Mouse (Mus musculus) liver, embryonic 11.5 days (tissue): ENCODE measurements around the gene Chmp2a. TPM values are rescaled to one million over a fixed set of nuclear protein-coding genes. Genes with fewer than 3 reads are reported as not detected.

ENCODE experiments used
- ATAC-seq: fragments of 200-750 bp; cut with Nextera tagmentation; replicated peaks from 2 replicates; pipeline ENCODE4 v1.8.0; 2017; ENCODE audit warnings: moderate number of reproducible peaks, mild to moderate bottlenecking, moderate TSS enrichment, moderate library complexity; ENCODE audit not compliant: low FRiP score
- DNase-seq: peaks from one replicate; pipeline ENCODE4 v3.0.0-alpha.2; 2017; ENCODE audit warnings: low spot score
- H3K27ac ChIP-seq: fragments of 300-500 bp; sonication (generic); 2 replicates; pipeline ENCODE4 v1.5.1; 2014; ENCODE audit warnings: mild to moderate bottlenecking, low read depth, low read length, control low read depth
- H3K27me3 ChIP-seq: fragments of 300-500 bp; sonication (generic); replicated peaks from 2 replicates; pipeline ENCODE4 v1.6.1; 2014; ENCODE audit warnings: low read length, mixed read lengths; ENCODE audit not compliant: control insufficient read depth, insufficient read depth
- H3K36me3 ChIP-seq: fragments of 300-500 bp; sonication (generic); 2 replicates; pipeline ENCODE4 v1.6.1; 2014; ENCODE audit warnings: mild to moderate bottlenecking, low read length, moderate library complexity, mixed read lengths; ENCODE audit not compliant: control insufficient read depth, insufficient read depth
- H3K4me1 ChIP-seq: fragments of 300-500 bp; sonication (generic); replicated peaks from 2 replicates; pipeline ENCODE4 v1.6.1; 2014; ENCODE audit warnings: low read length, mixed read lengths; ENCODE audit not compliant: control insufficient read depth, insufficient read depth
- H3K4me2 ChIP-seq: fragments of 300-500 bp; sonication (generic); 2 replicates; pipeline ENCODE4 v1.6.1; 2014; ENCODE audit warnings: mild to moderate bottlenecking, control low read depth, moderate library complexity
- H3K4me3 ChIP-seq: fragments of 300-500 bp; sonication (generic); 2 replicates; pipeline ENCODE4 v1.5.1; 2014; ENCODE audit warnings: low read depth, low read length, control low read depth
- H3K9ac ChIP-seq: fragments of 300-500 bp; sonication (generic); 2 replicates; pipeline ENCODE4 v1.6.1; 2014; ENCODE audit warnings: low read depth, low read length, control low read depth
- H3K9me3 ChIP-seq: fragments of 300-500 bp; sonication (generic); 2 replicates; pipeline ENCODE4 v1.6.1; 2016; ENCODE audit warnings: low read length, inconsistent platforms, mixed read lengths; ENCODE audit not compliant: control insufficient read depth
- WGBS: fragments of 180-500 bp; shearing (Covaris S2); extraction: QIAGEN DNeasy Blood & Tissue Kit; methylation state at CpG from one replicate; pipeline ENCODE4 v1.1.7; 2014; 5-methylcytosine and 5-hydroxymethylcytosine counted together
- polyA plus RNA-seq: library from polyadenylated mRNA; unstranded; fragments of >200 nt; fragmentation: Nextera tagmentation; extraction: Ambion mirVana; gene quantifications from 2 replicates; pipeline ENCODE4 v1.2.1, GENCODE M21; 2014

Gene Chmp2a
- polyA plus RNA-seq, 1 experiment from 2014 or later, result 134 TPM

DNA sequence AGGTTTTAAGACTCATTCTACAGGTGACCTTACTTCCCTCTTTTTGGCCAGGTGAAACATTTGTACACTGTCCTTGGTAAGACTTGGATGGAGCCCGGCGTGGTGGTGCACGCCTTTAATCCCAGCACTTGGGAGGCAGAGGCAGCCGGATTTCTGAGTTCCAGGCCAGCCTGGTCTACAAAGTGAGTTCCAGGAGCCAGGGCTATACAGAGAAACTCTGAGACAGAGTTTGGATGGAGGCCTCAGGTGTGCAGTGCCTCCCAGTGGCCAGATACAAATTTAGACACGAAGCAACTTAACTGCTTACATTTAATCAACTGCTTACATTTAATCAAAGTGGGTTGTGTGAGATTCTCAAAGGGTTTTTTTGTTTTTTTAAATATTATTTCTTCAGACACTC is 3.5 kb downstream of the Chmp2a start:
- peaks cover 73% of the 10 kb centered on the region for H3K36me3 ChIP-seq
- DNase-seq, result no peak
- H3K9ac ChIP-seq, result no peak overlapping the region
- WGBS, result 83% methylated on average over 5 of the region's 5 CpGs
- H3K4me2 ChIP-seq, result no peak overlapping the region
- peaks cover 22% of the 10 kb centered on the region for H3K4me1 ChIP-seq
- no peak overlapping the region for H3K4me3 ChIP-seq
- no peaks in the 10 kb centered on the region for H3K27me3 ChIP-seq
- no peaks in the 10 kb centered on the region for H3K9me3 ChIP-seq
- ATAC-seq, result no peak
- H3K27ac ChIP-seq, result no peak overlapping the region

DNA sequence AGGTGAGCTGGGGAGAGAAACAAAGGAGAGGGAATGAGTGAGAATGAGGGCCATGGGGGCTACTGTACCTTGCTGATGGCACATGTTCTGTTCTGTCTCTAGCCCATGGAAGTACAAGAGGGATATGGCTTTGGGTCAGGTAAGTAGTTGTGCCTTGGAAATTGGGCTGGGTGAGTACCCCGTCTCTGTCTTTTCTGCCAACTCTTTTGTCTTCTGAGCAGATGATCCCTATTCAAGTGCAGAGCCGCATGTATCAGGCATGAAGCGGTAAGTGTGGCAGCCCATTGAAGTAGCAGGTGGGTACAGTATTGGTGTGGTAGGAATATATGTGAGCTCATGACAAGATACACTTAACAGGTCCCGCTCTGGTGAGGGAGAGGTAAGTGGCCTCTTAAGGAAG is 5.6 kb downstream of the Chmp2a start:
- Histone ChIP-seq H3K9ac (no peak overlapping the region), H3K4me1 (peaks cover 22% of the 10 kb centered on the region), H3K4me3 (no peak overlapping the region; the same call in 1 of the 2 replicates), H3K9me3 (no peaks in the 10 kb centered on the region), H3K27ac (no peak overlapping the region), H3K36me3 (peaks cover 70% of the 10 kb centered on the region), H3K4me2 (no peak overlapping the region), H3K27me3 (no peaks in the 10 kb centered on the region)
- 97% methylated on average over 4 of the region's 4 CpGs for WGBS
- DNase-seq (no peak), ATAC-seq (no peak)

GRCm38 (mm10) chr7:13025511-13026112 is 9.0 kb downstream of the Chmp2a start:
- Histone ChIP-seq H3K4me2 (peak overlapping the region; percentile 100), H3K9me3 (no peaks in the 10 kb centered on the region), H3K36me3 (peaks cover 53% of the 10 kb centered on the region), H3K27me3 (no peaks in the 10 kb centered on the region), H3K4me1 (peaks cover 26% of the 10 kb centered on the region), H3K4me3 (peak overlapping the region; percentile 98), H3K9ac (peak overlapping the region; percentile 99), H3K27ac (peak overlapping the region; percentile 100)
- WGBS, result 32% methylated on average over 4 of the region's 4 CpGs
- no peak for ATAC-seq
- no peak for DNase-seq

GRCm38 (mm10) chr7:13024805-13025204 is 9.8 kb downstream of the Chmp2a start:
- peak overlapping the region; percentile 99 for H3K9ac ChIP-seq
- ATAC-seq, result peak; percentile 67
- peaks cover 45% of the 10 kb centered on the region for H3K36me3 ChIP-seq
- H3K27me3 ChIP-seq, result no peaks in the 10 kb centered on the region
- peaks cover 26% of the 10 kb centered on the region for H3K4me1 ChIP-seq
- peak overlapping the region; percentile 100 for H3K4me2 ChIP-seq
- peak; percentile 76 for DNase-seq
- H3K27ac ChIP-seq, result peak overlapping the region; percentile 100
- no peaks in the 10 kb centered on the region for H3K9me3 ChIP-seq
- under 1% methylated on average over 37 of the region's 44 CpGs for WGBS
- H3K4me3 ChIP-seq, result peak overlapping the region; percentile 98

DNA sequence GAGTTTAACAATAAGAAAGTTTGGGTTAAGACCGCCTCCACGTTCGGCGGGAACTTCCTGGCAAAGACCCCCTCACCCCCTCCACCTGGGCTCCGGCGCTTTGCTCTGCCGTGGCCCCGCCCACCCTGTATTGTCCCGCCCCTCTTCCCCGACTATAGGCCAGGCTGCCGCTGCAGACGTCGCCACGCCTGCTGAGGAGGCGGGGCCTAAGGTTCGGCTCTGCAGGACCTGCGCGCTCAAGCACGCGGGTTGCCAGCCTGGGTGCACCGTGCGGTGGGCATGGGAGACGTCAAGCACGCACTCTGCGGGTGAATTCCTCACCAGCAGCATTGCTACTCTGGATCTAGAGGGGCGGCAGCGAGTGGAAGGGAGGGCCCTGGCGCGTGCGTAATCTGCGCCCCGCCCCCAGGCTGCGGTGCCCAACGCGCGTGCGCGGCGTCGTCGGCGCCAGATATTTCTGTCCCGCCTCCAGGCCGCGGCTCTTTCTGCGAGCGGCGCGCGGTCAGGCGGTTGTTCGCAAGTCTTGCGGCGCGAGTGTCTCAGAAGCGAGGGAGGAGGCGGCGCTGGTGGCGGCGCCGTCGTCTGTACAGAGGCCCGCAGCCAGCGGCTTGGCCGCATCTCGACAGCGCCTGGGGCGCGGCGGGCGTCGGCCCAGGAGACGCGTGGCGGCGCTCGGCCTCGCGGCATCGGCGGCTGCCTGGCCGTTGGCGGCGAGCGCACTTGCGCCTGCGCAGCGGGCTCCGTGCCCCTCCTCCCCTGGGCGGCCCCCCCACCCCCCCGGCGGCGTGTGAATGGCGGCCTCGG is 10.5 kb downstream of the Chmp2a start:
- under 1% methylated on average over 87 of the region's 95 CpGs for WGBS
- Histone ChIP-seq H3K4me3 (peak overlapping the region; percentile 98), H3K9ac (peak overlapping the region; percentile 99), H3K36me3 (peaks cover 38% of the 10 kb centered on the region), H3K27ac (peak overlapping the region; percentile 100), H3K4me1 (peaks cover 26% of the 10 kb centered on the region), H3K4me2 (peak overlapping the region; percentile 100), H3K27me3 (no peaks in the 10 kb centered on the region), H3K9me3 (no peaks in the 10 kb centered on the region)
- peak; percentile 81 for ATAC-seq
- DNase-seq, result peak; percentile 94

DNA sequence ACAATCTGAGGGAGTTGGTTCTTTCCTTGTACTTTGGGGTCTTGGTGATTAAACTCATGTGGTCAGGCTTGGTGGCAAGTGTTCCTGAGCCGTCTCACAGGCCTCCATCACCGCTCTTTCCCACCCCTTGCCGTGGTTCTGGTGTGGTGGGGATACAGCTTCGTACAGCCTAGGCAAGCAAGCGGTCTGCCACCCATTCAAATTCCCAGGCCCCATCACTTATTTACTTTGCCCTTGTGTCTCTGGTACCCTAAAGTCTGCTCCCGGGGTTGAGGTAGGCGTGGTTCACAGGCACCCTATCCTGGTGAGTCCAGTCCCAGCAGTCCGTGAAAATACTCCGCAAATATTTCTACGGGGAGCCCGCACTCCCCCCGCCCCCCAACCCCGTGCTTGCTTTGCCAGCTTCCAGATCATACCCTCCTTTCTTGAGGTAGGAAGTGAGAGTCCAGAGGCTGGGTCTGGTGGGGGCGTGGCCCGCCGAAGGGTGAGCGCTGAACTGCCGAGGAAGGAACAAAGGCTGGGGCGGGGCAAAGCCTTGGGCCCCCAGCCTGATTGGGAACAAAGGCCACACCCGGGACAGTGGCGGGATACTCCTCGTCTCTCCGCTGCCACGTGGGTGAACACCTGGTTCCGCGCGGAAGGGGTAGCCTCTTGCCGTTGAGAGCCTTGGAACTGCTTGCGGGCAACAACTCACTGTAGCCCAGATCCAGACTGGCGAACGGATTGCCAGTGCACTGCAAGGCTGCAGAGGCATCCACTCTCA is 11.7 kb downstream of the Chmp2a start:
- 5% methylated on average over 31 of the region's 31 CpGs for WGBS
- peak overlapping the region; percentile 100 for H3K27ac ChIP-seq
- H3K9ac ChIP-seq, result peak overlapping the region; percentile 99
- no peaks in the 10 kb centered on the region for H3K27me3 ChIP-seq
- H3K36me3 ChIP-seq, result peaks cover 27% of the 10 kb centered on the region
- peak; percentile 87 for DNase-seq
- peak; percentile 64 for ATAC-seq
- no peaks in the 10 kb centered on the region for H3K9me3 ChIP-seq
- H3K4me2 ChIP-seq, result peak overlapping the region; percentile 100
- peak overlapping the region; percentile 98 for H3K4me3 ChIP-seq
- peaks cover 26% of the 10 kb centered on the region for H3K4me1 ChIP-seq

DNA sequence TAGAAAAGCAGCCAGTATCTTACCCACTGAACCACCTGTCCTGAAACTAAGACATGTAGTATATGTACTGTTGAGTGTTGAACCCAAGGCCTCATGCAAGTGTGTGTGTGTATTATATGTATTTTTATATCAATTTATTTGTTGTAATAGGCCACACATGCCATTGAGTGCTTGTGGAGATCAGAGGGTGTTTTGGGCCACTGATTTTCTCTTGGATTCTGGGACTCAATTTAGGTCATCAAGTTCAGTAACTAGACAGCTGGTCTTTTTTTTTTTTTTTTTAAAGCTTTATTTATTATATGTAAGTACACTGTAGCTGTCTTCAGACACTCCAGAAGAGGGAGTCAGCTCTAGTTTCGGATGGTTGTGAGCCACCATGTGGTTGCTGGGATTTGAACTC is 19.4 kb downstream of the Chmp2a start:
- WGBS, result 76% methylated on average over 1 of the region's 1 CpGs
- H3K9me3 ChIP-seq, result no peaks in the 10 kb centered on the region

GRCm38 (mm10) chr7:13014275-13014839 is 20.2 kb downstream of the Chmp2a start:
- H3K27ac ChIP-seq, result no peak overlapping the region
- no peak overlapping the region for H3K4me3 ChIP-seq
- 0 out of 2 replicates have a peak, but pooled peaks cover 2% of the 10 kb centered on the region for H3K4me1 ChIP-seq
- no peaks in the 10 kb centered on the region for H3K9me3 ChIP-seq
- 48% methylated on average over 6 of the region's 6 CpGs for WGBS
- no peak overlapping the region for H3K9ac ChIP-seq
- no peak for DNase-seq
- no peak overlapping the region for H3K4me2 ChIP-seq
- H3K36me3 ChIP-seq, result no peaks in the 10 kb centered on the region
- ATAC-seq, result no peak
- H3K27me3 ChIP-seq, result no peaks in the 10 kb centered on the region

More for the DNA sequence above, 19.4 kb downstream of the Chmp2a start:
- no peak overlapping the region for H3K4me2 ChIP-seq
- no peaks in the 10 kb centered on the region for H3K36me3 ChIP-seq
- H3K9ac ChIP-seq, result no peak overlapping the region
- DNase-seq, result no peak
- H3K4me3 ChIP-seq, result no peak overlapping the region
- no peak for ATAC-seq
- no peaks in the 10 kb centered on the region for H3K27me3 ChIP-seq
- H3K27ac ChIP-seq, result no peak overlapping the region
- H3K4me1 ChIP-seq, result 0 out of 2 replicates have a peak, but pooled peaks cover 2% of the 10 kb centered on the region
